Mouse (Mus musculus) thymus, postnatal 25 days (tissue): ENCODE data around the gene Cdc42bpg.
"Not testable (repeated sequence)": the region's sequence is repeated elsewhere in the genome, so short reads cannot be mapped to it uniquely, and the experiment has no call there.

Experiments
- DNase-seq: peaks from one replicate; pipeline ENCODE4 v3.0.0; 2022

Cdc42bpg gene

DNA sequence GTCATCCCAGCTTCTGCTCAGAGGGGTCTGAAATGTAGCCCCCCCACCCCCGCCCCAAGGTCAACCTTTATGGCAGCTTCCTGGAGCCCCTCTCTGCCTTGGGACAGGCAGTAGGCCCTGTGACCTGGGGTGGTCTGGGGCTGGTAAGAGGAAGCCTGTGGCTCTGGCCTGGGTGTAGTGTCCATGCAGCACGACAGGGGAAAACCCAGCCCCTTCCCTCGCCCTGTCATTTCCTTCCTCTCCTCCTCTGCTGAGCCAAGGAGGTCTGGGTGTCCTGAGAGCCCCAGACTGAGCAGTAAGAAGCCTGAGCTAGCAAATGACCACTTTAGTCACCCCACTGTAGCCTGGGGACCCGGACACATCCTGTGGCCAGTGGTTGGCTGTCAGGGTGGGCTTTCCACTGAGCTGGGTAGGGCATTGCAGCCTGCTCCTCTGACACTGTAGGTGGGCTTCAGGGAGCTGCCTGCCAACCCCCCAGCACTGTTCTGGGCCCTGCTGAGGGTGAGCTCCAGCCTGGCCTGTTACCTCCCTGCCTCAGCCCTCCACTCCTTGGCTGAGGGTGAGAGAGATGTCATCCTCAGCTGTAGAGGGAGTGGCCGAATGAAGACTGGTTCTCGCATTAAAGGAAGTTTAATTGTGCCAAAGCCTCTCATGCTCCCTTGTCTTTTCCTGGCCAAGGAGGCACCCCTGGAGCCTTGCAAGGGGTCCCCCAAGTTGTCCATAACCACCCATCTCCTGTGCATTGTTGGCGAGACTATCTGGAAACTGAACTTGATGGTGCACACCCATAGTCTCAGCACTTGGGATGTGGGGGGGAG is 6.6 kb upstream of the Cdc42bpg start:
- DNase-seq: no peak

- DNase-seq: no peak
Measured at GRCm38 (mm10) chr19:6300402-6300841, 5.8 kb upstream of the Cdc42bpg start.

DNA sequence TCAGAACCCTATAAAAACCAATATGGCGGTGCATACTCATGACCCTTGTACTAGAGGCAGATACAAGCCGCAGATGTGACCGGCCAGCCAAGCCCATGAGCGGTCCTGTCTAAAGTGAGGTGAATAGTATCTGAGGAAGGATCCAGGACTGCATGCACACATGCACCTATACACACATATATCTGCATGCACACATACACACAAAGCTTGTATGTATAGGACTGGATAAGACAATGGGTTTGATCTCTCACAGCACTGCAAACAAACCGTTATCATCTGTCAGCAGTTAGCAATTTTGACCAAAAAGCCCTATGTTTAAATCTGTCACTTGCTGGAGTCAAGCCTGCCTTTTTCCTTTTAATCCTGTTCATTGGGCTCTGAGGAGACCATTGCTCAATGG is 4.1 kb upstream of the Cdc42bpg start:
- no peak for DNase-seq

- peak; percentile 43 for DNase-seq
Measured at GRCm38 (mm10) chr19:6302522-6302921, 3.7 kb upstream of the Cdc42bpg start.

DNA sequence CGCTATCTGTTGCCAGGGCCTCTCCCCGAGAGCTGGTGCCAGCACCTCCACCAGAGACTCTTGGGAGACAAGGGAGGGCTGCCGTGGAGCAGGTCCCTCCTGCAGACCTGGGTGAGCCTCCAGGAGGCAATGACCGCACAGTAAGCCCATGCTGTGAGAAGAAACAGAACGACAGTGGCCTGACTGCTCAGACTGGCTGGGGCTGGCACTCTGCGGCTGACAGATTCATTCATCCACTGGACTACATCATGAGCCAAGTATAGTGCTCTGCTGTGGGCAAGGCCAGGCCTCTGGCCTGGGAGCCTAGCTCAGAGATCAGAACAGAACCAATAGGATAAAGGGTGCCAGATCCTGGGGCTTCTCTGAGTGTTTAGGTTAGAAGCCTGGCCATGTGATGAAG is 2.4 kb upstream of the Cdc42bpg start:
- DNase-seq: no peak

DNA sequence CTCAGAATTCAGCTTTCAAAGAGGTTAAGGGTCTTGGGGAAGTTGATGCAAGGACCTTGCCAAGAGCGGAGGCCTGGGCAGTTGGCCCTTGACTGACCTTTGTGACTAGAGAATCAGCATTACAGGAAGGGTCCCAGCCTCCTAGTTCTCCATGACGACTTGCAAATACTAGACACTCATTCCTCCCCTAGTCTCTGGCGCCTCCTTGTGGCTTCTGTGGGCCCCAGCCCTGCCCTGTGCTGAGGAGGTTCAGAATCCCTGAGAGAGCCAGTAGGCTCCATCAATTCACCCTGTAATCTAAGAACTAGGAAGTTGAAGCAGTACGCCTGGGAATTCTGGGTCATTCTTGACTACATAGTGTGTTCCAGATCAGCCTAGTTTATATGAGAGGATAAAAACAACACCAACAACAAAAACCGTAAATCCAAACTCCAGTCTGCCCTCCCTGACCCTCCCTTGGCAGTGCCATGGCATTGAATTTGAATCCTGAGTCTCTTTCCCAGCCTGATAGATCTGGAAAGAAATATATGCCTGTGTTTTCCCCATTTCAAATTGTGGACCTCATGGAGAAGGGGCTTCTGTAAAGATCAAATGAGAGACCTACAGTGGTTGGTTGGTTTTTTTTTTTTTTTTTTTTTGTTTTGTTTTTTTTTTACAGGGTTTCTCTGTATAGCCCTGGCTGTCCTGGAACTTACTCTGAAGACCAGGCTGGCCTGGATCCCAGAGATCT is 1.3 kb upstream of the Cdc42bpg start:
- peak; percentile 92 for DNase-seq

GRCm38 (mm10) chr19:6305517-6306115 is 640 bp upstream of the Cdc42bpg start:
- DNase-seq: no peak

GRCm38 (mm10) chr19:6306586-6306985 is 330 bp downstream of the Cdc42bpg start:
- DNase-seq: peak; percentile 83

DNA sequence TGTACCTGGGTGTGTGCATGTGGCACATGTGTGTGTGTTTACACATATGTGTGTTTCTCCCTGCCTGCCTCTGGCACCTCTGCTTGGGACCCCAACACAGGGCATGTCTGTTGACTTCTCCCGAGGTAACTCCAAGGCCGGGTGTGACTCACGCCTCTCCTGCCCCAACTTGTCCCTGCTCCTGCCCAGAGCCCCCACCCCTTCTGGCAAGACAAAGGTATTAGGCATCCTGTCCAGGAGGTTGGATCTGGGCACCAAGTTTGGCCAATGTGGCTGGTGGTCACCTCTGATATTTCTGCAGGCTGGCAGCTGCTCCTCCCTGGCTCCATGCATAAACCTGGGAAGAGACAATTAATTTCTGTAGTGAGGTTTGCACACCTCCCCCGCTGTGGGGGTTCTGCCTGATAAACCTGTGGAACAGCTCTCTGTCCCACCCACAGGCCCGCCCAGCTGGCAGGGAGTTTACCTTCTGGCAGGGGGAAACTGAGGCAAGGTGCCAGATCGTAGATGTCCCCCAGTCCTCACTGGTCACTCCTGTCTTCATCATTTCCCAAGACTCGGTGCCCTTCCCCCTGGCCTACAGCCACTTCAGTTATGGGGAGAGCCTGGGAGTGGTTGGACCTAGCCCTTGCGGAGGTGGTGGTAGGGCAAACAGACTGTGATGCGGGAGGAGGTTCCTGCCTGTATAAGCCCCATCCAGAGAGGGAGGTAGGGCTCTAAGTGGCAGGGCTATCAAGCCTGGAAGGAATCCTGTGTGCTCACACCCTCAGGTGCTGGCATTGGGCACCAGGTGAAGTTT is 1.7 kb downstream of the Cdc42bpg start:
- DNase-seq: no peak

DNA sequence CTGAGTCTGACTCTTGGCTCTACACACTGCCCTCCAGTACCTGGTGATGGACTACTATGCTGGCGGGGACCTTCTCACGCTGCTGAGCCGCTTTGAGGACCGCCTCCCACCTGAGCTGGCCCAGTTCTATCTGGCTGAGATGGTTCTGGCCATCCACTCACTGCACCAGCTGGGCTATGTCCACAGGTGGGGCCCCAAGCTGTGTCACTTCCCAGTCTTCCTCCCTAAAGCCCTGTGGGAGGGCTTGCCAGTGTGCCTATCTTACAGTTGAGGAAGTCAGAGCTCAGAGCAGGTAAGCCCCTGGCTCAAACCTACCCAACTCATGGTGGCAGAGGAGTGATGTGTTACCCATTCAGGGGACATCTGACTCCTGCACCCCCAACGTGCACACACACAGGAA is 3.9 kb downstream of the Cdc42bpg start:
- no peak for DNase-seq

GRCm38 (mm10) chr19:6311783-6312182 is 5.5 kb downstream of the Cdc42bpg start:
- not testable (repeated sequence) for DNase-seq

- DNase-seq: no peak
Measured at GRCm38 (mm10) chr19:6313796-6314195, 7.5 kb downstream of the Cdc42bpg start.

GRCm38 (mm10) chr19:6314513-6314912 is 8.3 kb downstream of the Cdc42bpg start:
- no peak for DNase-seq

DNA sequence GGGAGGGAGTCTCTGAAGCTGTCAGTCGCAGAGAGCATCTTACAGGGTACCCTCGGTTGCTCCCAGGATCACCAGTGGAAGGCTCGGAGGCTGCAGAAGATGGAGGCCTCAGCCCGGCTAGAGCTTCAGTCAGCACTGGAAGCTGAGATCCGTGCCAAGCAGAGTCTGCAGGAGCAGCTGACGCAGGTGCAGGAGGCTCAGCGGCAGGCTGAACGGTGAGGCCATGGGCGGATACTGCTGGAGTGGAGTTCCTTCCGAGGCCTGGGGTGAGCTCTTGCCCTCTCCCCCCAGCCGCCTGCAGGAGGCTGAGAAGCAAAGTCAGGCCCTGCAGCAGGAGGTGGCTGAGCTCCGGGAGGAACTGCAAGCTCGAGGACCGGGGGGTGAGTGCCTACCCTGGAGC is 9.3 kb downstream of the Cdc42bpg start:
- DNase-seq: no peak

GRCm38 (mm10) chr19:6318145-6318544 is 11.9 kb downstream of the Cdc42bpg start:
- no peak for DNase-seq

DNA sequence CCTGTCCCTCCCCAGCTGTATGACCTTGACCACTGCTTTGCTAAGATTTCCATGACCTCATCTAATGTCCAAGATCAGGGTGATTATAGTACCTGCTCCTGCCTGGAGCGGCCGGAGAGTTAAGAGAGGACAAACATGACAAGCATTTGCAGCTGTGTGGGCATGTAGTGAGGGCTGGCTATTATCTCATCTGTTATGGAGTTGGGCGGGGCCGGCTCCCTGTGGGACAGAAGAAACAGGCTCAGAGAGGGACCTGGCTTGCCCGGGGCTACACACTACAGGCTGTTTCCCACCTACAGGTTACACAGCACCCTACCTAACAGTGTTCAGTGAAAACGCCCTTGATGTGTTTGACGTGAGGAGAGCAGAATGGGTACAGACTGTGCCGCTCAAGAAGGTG is 15.1 kb downstream of the Cdc42bpg start:
- DNase-seq: no peak

DNA sequence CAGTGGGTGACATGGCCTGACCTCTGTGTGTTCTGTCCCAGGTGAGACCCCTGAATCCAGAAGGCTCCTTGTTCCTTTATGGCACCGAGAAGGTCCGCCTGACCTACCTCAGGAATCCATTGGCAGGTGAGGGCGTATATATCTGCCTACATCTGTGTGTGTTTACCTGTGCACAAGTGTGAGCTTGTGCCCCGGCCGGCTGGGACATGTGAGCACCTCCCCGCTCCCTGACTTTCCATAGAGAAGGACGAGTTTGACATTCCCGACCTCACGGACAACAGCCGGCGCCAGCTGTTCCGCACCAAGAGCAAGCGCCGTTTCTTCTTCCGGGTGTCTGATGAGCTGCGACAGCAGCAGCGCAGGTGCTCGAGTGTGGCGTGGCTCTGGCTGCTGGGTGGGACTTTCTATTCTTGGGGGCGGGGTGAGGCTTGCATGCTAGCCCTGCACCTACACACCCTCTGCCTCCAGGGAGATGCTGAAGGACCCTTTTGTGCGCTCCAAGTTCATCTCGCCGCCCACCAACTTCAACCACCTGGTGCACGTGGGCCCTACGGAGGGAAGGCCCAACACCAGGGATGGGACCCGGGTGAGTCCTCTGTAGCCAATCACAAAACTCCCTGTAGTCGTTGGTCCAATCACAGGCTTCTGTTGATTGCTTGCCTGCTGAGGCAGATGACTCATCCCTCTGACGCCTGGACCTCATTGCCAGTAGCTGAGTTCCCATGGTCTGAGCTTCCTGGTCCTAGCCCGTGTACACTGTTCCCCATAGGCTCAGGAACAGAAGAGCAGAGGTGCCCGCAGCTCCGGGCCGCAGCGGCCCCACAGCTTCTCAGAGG is 15.7 kb downstream of the Cdc42bpg start:
- no peak for DNase-seq

- DNase-seq: no peak
Measured at GRCm38 (mm10) chr19:6324751-6325150, 18.5 kb downstream of the Cdc42bpg start.

GRCm38 (mm10) chr19:6331178-6331577 is 24.9 kb downstream of the Cdc42bpg start:
- DNase-seq: peak; percentile 22

DNA sequence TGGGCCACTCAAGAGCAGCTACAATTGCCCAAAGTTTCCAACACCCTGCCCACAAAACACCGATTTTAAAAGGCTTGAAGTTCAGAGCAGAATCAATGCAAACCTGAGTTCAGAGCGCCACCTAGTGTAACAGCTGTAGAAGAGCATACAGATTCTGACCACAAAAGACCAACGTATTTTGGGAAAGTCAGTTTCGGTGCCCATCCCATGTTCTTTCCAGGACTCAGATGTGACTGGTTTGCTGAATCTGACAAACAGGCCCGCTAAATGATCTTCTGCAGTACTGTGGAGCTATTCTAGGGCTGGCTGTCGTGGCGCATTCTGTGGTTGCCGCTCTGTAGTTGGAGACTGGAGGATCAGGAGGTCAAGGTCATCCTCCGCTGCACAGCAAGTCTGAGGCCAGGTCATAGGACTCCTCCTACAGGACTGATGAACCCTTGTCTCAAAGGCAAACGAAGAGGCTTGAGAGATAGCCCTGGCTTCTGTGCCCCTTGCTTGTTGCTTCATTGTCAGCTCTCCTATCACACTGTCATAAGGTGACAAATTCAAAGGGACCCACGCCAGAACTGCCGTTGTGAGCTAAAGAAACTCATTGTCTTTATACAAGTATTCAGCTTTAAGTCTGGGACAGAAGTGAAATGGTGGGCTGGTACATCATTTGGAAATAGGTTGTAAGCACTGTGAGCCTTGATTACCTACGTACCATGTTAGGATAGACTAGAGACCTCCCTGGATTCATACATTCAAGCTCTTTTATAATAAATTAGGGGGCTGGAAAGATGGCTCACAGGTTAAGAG is 25.7 kb downstream of the Cdc42bpg start:
- peak; percentile 66 for DNase-seq
